Mouse (Mus musculus) liver, adult (tissue): Measurements from ENCODE around the gene Stard9.

Experiments
- GATA4 ChIP-seq: IDR thresholded peaks from 2 replicates; pipeline ENCODE4 v1.6.1; 2014; ENCODE audit warnings: mild to moderate bottlenecking, low read length; ENCODE audit not compliant: insufficient replicate concordance

The Stard9 gene

DNA sequence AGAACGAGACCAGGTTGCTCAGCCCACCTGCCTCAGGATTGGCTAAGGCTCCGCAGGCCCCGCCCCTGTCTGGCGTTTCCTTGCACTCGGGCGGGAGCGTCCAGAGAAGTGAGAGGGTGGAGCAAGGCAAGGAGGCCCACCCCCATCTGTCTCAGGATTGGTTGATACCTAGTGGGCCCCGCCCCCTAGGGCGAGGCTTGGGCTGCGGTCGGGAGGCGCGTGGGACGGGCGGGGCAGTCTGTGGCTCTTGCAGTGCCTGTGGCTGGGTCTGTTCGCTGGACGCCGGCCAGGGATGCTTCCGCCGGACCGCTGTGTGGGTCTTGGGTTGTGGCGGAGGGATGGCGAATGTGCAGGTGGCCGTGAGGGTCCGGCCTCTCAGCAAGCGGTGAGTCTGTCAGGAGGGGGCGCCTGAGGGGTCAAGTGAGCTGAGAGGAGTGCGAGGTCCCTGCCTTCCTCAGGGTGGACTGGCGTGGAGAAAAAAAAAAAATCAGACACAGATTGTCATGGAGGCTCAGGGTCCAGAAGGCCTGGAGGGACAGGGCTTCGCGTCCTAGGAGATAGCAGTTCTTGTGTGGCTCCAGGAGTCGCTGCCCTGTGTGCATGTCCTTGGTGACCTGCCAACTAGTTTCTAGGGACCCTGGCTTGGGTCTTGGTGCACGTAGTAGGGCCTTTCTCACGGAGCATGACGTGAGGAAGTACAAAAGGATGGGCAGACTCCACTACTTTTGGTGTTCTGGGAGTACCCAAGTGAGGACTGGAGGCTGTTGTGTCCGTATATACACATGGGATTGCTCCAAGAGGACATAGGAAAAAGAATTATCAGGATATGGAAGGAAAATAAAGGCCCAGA is at the start of gene Stard9:
TSS of gene Stard9 (plus strand) at position 236 of the 850 bp plus-strand sequence.
- TF ChIP-seq GATA4 = peak; percentile 18; the same call in 1 of the 2 replicates

DNA sequence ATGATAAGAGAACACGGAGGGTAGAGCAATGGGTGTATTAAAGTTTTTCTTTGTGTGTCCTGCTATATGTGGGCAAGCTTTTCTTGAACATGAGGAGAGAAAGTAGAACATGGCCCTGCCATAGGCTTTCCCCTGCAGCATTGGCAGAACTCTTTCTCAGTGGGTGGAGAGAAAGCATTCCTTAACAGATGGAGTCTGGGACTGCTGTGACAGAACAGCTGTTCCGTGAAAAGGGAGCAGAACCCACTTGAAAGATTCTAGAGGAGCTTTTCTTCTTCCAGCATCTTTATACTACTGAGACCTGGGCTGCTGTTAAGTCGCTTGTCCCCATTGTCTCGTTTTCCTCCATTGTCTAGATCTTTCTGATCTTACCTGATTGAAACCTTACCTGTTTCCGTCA is 39.2 kb upstream of the Stard9 start:
- no peak for TF ChIP-seq GATA4

DNA sequence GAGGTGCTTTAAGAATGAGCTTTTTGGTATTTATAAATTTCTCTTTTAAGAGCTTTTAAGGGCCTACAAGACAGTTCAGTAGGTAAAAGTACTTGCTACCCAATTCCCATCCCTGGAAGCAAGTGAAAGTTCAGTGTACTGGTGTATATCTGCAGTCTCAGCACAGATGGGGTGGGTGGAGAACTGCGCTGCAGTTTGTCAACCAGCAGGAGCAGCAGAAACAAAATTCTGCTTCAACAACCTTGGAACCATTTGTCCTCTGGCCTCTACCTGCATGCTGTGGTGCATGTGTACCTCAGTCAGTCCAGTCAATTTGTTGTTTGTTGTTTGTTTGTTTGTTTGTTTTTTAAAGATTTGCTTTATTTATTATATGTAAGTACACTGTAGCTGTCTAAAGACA is 36.7 kb upstream of the Stard9 start:
- TF ChIP-seq GATA4 = no peak

DNA sequence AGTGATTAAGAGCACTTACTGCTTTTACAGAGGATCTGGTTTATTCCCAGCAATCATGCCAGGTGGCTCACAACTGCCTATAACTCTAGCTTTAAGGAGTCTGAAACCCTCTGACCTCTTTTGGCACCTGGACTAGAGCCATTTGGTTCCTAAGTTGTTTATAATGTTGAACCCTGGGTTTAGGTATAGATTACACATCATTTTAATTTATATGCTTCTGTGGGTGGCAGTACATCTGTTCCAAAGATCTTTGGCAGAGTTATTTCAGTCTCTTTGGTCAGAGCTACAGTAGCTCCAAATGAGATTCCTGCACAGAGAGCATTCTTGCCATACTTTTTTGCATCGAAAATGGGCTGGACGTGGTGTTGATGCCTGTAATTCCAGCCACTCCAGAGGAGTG is 31.2 kb upstream of the Stard9 start:
- no peak for TF ChIP-seq GATA4

DNA sequence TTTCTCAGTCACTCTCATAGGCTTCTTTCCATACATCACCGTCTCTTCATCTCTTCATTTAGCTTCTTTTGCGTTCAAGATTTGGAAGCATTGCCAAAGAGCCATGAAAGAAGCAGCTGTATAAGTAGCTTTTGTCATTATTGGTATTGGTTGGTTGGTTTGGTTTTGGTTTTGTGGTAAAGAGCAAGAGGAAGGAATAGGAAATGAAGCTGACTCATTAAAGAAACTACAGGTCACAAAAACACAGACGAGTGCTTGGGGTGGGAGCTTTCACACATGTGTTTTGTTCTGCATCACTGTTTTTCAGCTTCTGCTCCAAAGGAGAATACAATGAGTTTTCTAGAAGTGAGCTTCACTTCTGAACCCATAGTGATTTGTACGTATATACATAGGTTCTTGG is 29.4 kb upstream of the Stard9 start:
- no peak for TF ChIP-seq GATA4

DNA sequence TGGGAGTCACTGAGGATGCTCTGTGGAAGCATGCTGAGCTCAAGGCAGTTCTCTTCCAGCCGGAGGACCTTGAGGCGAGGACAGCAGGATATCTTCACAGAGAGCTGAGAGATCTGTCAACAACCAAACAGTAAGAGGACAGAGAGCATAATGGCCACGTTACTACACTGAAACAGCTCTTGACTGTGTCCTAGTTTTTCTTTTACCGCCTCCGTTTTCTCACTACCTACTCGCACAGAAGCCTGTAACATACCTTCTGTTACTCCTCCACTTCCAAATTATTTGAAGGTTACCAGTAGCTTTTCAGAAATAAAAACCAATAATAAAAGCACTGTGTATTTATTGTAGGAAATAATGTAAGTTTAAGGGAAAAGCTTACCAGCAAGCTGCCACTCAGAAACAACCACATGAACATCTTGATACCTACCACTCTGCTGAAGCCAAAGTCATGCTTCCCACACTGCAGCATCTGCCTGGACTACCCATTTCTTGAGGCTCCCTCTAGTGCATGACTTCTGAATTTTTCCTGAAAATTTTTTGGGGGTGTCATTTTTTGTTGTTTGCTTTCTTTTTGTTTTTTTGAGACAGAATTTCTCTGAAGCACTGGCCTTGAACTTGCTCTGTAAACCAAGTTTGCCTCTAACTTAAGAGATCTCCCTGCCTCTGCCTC is 22.8 kb upstream of the Stard9 start:
- no peak for TF ChIP-seq GATA4

DNA sequence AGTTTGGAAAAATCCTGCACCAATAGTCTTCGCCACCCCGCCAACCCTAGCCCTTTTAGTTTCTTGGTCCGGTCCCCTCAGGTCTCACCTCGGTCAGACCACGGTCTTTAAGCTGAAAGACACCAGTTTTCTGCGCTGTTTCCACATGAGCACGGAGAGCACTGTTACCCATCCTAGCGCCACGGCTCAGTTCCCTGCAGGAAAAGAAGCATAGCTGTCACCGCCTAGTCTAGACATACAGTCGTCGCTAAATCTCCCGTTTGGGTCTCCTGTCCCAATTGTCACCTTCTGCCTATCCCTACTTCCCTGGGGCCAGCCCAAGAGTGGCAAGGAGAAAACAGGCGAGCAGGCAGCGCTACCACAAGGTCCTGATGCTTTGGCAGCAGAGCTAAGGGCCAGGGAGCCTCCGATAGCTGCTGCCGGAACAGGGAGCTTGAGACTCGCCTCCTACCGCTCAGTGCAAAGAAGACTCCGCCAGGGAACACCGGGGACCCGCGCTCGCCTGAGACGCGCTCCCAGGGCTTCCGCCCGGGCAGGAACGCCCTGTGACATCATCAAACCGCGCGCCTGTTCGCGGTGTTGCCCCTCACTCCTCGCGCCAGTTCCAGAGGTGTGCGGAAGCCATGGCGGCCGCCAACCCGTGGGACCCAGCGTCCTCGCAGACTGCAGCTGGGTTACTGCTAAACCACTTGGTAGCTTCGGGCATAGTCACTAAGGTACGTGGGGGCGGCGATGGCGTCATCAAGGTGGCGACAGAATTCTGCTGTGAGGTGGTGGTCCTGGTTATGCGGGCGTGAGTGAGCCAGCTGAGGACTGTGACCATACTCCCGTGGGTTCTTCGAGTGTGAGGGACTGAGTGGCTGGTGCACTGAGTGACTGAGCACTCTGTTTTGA is 19.8 kb upstream of the Stard9 start, which contains the start of the genes Haus2 and Lrrc57:
TSS of gene Haus2 (plus strand) at position 554 of the 894 bp plus-strand sequence.
TSS of gene Lrrc57 (minus strand) at position 691 of the 894 bp plus-strand sequence.
- peak; percentile 26; the same call in 1 of the 2 replicates for TF ChIP-seq GATA4

DNA sequence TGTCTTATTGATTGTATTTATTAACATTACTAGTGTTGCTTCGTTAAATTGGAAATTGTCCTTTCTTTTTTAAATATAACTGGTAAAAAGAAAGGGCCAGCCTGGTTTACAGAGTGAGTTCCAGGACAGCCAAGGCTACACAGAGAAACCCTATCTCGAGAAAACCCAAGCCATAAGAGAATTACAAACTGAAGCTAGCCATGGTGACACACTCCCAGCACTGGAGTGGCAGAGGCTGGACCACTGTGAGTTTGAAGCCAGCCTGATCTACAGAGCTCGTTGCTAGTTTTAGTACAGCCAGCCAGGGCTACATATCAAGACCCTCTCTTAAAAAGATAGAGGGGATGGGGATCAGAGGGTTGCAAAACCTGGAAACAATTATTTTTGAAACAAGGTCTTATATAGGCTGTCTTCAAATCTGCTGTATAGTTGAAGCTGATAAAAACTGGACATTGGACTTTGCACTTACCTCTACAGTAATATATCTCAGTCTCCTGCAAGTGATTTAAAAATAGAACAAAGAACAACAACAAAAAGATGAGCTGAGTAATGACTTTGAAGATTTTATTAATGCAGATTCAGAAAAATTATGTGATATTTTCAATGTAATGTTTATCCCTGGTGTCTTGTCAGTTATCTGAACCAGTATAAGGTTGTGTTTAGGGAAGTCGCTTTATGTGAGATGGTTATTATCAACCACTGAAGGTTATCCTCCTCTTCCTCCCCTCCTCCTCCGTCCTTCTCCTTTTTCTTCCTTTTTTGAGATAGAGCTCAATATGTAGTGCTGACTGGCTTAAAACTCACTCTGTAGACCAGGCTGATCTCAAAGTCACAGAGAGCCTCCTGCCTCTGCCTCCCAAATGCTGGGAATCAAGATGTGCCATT is 12.4 kb upstream of the Stard9 start:
- TF ChIP-seq GATA4 = no peak

DNA sequence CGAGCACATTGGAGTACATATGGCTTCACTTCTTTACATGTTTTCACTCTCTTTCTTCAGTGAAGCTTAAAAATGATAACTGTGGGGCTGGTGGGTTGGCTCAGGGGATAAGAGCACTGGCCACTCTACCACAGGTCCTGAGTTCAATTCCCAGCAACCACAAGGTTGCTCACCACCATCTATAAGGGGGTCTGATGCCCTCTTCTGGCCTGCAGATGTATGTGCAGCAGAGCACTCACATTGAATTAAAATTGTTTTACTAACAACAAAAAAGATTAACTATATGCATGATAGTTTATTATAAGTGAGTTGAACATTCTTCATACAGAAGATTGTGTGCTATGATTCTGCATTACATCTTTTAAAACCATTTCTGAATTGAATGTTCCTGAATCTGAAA is 9.4 kb upstream of the Stard9 start:
- TF ChIP-seq GATA4 = no peak

DNA sequence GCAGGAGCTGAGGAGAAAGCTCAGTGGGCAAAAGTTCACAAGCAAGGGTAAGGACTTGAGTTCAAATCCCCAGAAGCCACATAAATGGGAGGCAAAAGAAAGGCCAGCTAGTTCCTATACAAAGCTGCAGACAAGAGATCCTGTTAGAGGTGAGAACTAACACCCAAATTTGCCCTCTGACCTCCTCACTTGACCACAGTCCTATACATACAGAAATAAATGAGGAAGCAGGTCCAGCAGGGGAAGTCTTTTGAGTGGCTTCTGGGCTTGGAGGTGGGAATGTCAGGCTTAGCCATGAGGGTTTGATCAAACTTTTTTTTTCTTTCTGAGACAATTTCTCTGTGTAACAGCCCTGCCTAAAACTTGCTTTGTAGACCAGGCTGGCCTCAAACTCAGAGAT is 6.0 kb upstream of the Stard9 start:
- no peak for TF ChIP-seq GATA4

DNA sequence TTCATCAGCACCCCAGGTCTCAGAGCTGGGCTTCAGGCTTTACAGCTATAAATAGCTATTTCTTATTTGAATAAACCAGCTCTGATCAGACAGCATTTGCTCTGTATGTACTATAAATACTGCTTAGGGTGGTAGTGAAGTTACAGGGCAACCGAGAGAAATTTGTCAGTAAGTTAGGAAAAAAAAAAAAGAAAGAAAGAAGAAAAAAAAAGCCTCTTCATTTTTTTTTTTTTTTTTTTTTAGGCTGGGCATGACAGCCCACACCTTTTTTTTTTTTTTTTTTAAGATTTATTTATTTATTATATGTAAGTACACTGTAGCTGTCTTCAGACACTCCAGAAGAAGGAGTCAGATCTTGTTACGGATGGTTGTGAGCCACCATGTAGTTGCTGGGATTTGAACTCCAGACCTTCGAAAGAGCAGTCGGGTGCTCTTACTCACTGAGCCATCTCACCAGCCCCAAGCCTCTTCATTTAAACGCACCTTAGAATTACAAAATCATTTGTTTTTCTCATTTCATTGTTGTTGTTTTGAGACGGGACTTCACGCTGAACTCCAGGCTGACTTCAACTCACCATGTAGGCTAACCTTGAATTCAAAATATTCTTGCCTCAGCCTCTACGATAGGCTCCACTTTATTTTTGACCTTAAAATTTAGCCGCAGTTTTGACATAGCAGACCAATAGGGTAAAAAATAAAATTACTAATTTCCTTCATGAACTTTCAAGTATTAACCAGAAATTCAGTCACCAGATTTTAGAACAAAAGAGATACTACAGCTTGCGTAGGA is 650 bp upstream of the Stard9 start:
- TF ChIP-seq GATA4 = no peak

DNA sequence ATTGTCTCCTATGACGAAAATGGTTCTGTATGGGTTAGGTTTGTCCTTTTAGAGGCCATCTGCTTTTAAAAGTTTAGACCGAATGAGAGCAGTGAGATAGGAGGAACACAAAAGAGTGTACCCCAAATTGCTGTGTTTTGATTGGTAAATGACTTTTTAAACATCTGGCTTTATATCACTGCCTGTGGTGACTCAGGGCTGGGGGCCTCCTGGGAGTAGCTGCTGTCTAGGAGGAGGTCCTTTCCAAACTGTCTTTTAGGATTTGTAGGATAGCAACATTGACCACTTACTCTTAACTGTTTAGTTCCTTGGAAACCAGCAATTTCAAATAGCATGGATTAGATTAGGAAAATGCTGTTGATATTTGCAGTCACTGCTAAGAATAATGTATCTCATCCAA is 1.3 kb downstream of the Stard9 start:
- TF ChIP-seq GATA4 = no peak

DNA sequence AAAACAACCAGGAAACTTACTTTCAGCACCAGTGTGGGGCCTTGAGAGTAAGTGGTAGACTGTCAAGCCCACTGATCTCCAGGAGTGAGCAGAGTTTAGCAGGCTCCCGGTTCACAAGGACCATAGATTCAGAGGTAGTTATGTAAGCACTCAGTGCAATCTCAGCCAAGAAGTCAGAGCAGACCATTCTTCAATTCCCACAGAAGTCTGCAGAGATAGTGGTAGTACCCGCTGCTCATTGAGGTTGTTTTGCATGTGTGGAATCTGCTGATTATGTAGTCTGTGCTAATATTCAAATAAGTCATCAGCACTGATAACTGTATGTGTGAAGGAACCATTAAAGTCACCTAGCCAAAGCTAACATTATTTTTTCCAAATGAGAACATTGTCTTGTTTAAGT is 1.7 kb downstream of the Stard9 start:
- no peak for TF ChIP-seq GATA4
